Mouse (Mus musculus) lung, postnatal 0 days (tissue): ENCODE measurements around the gene Snrpd3. TPM values are rescaled to one million over a fixed set of nuclear protein-coding genes. Genes with fewer than 3 reads are reported as not detected.
A peak's percentile ranks its signal among the peaks of the same experiment; 100 is the strongest.
"Not testable (repeated sequence)": the region's sequence is repeated elsewhere in the genome, so short reads cannot be mapped to it uniquely, and the experiment has no call there.

ENCODE experiments used
- ATAC-seq: fragments of 200-750 bp; cut with Nextera tagmentation; 2 replicates; pipeline ENCODE4 v1.8.0; 2017; ENCODE audit warnings: moderate library complexity
- DNase-seq: peaks from one replicate; pipeline ENCODE4 v3.0.0-alpha.2; 2016; ENCODE audit warnings: low spot score
- H3K27ac ChIP-seq: fragments of 300-500 bp; sonication (generic); 2 replicates; pipeline ENCODE4 v1.5.1; 2014; ENCODE audit warnings: antibody characterized with exemption, mild to moderate bottlenecking, low read length, mixed read lengths
- H3K27me3 ChIP-seq: fragments of 300-500 bp; sonication (generic); replicated peaks from 2 replicates; pipeline ENCODE4 v1.6.1; 2014; ENCODE audit warnings: low read length, mixed read lengths; ENCODE audit not compliant: insufficient read depth
- H3K36me3 ChIP-seq: fragments of 300-500 bp; sonication (generic); 2 replicates; pipeline ENCODE4 v1.6.1; 2014; ENCODE audit warnings: low read length, mixed read lengths; ENCODE audit not compliant: insufficient read depth
- H3K4me1 ChIP-seq: fragments of 300-500 bp; sonication (generic); 2 replicates; pipeline ENCODE4 v1.6.1; 2014; ENCODE audit warnings: antibody characterized with exemption, low read depth, low read length, mixed read lengths; ENCODE audit not compliant: insufficient read depth
- H3K4me2 ChIP-seq: fragments of 300-500 bp; sonication (generic); replicated peaks from 2 replicates; pipeline ENCODE4 v1.6.1; 2014; ENCODE audit warnings: low read depth, mild to moderate bottlenecking, low read length, moderate library complexity, mixed read lengths
- H3K4me3 ChIP-seq: fragments of 300-500 bp; sonication (generic); 2 replicates; pipeline ENCODE4 v1.5.1; 2014; ENCODE audit warnings: low read depth, low read length
- H3K9ac ChIP-seq: fragments of 300-500 bp; sonication (generic); replicated peaks from 2 replicates; pipeline ENCODE4 v1.6.1; 2014; ENCODE audit warnings: low read depth, mild to moderate bottlenecking
- H3K9me3 ChIP-seq: fragments of 300-500 bp; sonication (generic); 2 replicates; pipeline ENCODE4 v1.6.1; 2016; ENCODE audit warnings: low read length, mixed read lengths
- CTCF ChIP-seq: IDR thresholded peaks from 2 replicates; pipeline ENCODE4 v1.5.1; 2016; ENCODE audit warnings: antibody characterized with exemption, mild to moderate bottlenecking
- EP300 ChIP-seq: IDR thresholded peaks from 2 replicates; pipeline ENCODE4 v1.6.1; 2016; ENCODE audit warnings: antibody characterized with exemption, mild to moderate bottlenecking, control low read depth
- WGBS: fragments of 180-500 bp; shearing (Covaris S2); extraction: QIAGEN DNeasy Blood & Tissue Kit; methylation state at CpG from one replicate; pipeline ENCODE4 v1.1.7; 2014; 5-methylcytosine and 5-hydroxymethylcytosine counted together
- polyA plus RNA-seq: library from polyadenylated mRNA; unstranded; fragments of >200 nt; fragmentation: Nextera tagmentation; extraction: Ambion mirVana; gene quantifications from 2 replicates; pipeline ENCODE4 v1.2.1, GENCODE M21; 2015

The Snrpd3 gene
- polyA plus RNA-seq, 1 experiment from 2014 or later, result 61.6 TPM

DNA sequence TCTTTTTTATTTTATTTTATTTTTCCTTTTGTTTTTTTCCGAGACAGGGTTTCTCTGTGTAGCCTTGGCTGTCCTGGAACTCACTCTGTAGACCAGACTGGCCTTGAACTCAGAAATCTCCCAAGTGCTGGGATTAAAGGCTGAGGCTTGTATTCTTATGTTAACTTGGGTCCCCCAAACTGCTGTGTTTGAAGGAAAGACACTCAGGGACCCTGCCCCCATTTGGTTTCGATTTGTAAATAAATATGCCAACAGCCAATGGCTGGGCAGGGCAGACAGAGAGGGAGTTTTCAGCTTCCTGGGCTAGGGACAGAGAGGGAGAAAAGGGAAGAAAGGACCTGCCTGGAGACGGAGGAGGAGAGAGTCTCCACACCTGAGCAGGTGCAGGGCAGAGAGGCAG is 17.6 kb upstream of the Snrpd3 start:
- Histone ChIP-seq H3K36me3 (0 out of 2 replicates have a peak, but pooled peaks cover 3% of the 10 kb centered on the region), H3K27ac (no peak overlapping the region), H3K4me1 (no peaks in the 10 kb centered on the region), H3K9me3 (no peaks in the 10 kb centered on the region), H3K9ac (no peak overlapping the region), H3K4me2 (no peak overlapping the region), H3K27me3 (no peaks in the 10 kb centered on the region), H3K4me3 (no peak overlapping the region)
- TF ChIP-seq EP300 (no peak), CTCF (no peak)
- DNase-seq, result no peak
- no peak for ATAC-seq
- WGBS, result 55% methylated on average over 3 of the region's 3 CpGs

DNA sequence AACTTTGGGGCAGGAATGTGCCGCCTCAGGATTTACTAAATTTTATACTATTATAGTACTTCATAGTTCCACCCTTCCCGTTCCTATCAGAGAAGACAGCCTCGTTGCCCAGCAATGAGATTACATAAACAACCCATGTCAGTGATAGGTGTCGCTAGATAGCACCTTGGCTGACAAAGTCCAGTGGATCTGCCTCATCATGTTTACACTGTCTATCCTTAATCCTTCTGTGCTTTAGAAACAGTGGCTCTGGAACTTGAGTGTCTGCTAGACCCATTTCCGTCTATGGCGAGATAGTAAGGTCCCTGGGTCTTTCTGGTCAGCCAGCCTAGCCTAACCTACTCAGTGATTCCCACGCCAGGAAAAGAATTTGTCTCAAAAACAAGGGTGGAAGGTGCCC is 17.0 kb upstream of the Snrpd3 start:
- Histone ChIP-seq H3K4me3 (no peak overlapping the region), H3K27me3 (no peaks in the 10 kb centered on the region), H3K9me3 (no peaks in the 10 kb centered on the region), H3K4me1 (no peaks in the 10 kb centered on the region; the same call in 1 of the 2 replicates), H3K4me2 (no peak overlapping the region), H3K9ac (no peak overlapping the region), H3K27ac (no peak overlapping the region), H3K36me3 (0 out of 2 replicates have a peak, but pooled peaks cover 3% of the 10 kb centered on the region)
- no peak for DNase-seq
- no peak for ATAC-seq
- 41% methylated on average over 7 of the region's 7 CpGs for WGBS
- TF ChIP-seq CTCF (no peak), EP300 (no peak)

DNA sequence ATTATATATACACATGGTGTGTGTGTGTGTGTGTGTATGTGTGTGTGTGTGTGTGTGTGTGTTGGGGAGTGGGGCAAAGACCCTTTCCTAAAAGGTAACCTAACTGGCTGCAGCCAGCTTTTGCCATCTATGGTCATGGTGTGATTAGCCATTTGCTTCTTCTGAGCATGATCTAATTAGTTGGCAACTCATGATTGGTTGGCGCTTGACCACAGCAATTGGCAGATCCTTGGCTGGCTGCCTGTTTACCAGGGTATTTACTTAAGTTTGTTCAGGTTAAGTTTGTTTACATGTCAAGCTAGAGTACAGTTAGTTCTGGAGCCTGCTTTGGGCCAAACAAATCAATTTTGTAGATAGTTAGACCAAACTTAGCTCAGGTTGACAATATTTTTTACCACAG is 15.7 kb upstream of the Snrpd3 start:
- TF ChIP-seq EP300 (no peak), CTCF (no peak)
- Histone ChIP-seq H3K9ac (no peak overlapping the region), H3K4me2 (no peak overlapping the region), H3K27me3 (no peaks in the 10 kb centered on the region), H3K4me3 (no peak overlapping the region), H3K27ac (no peak overlapping the region), H3K9me3 (no peaks in the 10 kb centered on the region), H3K36me3 (0 out of 2 replicates have a peak, but pooled peaks cover 3% of the 10 kb centered on the region), H3K4me1 (no peaks in the 10 kb centered on the region; the same call in 1 of the 2 replicates)
- ATAC-seq, result no peak
- DNase-seq, result no peak
- WGBS, result 100% methylated on average over 1 of the region's 1 CpGs

DNA sequence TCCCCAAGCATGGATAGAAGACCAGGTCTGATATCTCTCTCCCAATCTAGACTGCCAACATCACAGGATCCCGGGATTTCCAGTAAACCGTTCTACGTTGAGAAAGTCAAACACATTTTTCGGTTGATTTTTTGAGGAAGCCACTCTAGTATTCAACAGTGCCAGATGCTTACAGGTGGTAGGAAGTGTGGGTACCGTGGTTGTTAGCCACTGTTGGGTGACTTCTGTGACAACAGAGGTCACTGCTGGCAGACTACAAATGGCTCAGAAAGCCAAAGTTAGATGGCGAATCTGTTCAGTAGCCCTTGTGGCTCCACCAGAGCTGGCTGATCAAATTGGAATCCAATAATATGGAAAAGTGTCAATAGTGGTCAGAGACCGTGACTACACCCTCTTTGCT is 13.7 kb upstream of the Snrpd3 start:
- Histone ChIP-seq H3K27ac (no peak overlapping the region), H3K36me3 (peaks cover 12% of the 10 kb centered on the region; the same call in 1 of the 2 replicates), H3K9ac (no peak overlapping the region), H3K27me3 (no peaks in the 10 kb centered on the region), H3K4me2 (no peak overlapping the region), H3K4me3 (no peak overlapping the region), H3K9me3 (no peaks in the 10 kb centered on the region), H3K4me1 (no peaks in the 10 kb centered on the region; the same call in 1 of the 2 replicates)
- 88% methylated on average over 7 of the region's 7 CpGs for WGBS
- ATAC-seq (no peak), DNase-seq (no peak)
- no peak for TF ChIP-seq EP300
- TF ChIP-seq CTCF, result no peak

DNA sequence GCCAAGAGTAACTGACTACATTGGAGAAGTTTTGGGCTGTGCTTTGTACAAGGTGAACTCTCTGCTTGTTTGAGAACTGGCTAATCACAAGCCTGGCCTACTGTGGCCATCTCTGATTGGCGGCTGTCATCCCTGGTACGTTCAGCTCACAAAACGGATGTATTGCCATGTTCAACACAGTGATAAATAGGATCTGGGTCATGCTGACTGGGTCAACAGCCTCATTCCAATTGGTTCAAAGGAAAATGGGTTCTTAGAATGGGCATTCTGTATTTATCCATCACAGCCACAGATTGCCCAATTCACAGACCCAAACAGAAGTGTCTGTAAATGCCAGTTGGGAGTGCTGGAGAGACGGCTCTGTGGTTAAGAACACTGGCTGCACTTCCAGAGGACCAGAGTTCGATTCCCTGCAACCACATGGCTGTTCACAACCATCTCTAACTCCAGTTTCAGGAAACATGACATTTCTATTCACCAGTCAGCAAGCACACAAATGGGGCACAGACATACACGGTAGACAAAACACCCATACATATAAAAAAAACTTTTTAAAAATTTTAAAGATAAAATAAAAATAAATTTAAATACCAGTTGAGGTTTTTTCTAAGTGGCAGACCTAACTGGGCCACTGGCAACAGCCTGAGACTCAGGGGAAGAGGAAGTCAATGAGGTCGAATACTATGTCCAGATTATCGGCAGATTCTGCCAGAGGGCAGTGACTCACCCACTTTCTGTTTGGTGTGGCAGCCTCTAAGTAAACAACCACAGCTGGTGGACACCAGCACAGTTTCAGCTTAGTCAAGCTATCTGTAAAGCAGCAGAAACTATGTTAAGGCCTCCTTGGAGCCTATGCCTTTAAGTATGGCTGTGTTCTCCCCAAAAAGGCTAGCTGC is 12.9 kb upstream of the Snrpd3 start:
- Histone ChIP-seq H3K9me3 (no peaks in the 10 kb centered on the region), H3K4me1 (no peaks in the 10 kb centered on the region; the same call in 1 of the 2 replicates), H3K4me2 (no peak overlapping the region), H3K36me3 (peaks cover 20% of the 10 kb centered on the region; the same call in 1 of the 2 replicates), H3K9ac (no peak overlapping the region), H3K27ac (no peak overlapping the region), H3K27me3 (no peaks in the 10 kb centered on the region), H3K4me3 (no peak overlapping the region)
- WGBS, result 70% methylated on average over 8 of the region's 8 CpGs
- TF ChIP-seq EP300 (no peak), CTCF (no peak)
- peak; percentile 35 for DNase-seq
- ATAC-seq, result peak; percentile 59

DNA sequence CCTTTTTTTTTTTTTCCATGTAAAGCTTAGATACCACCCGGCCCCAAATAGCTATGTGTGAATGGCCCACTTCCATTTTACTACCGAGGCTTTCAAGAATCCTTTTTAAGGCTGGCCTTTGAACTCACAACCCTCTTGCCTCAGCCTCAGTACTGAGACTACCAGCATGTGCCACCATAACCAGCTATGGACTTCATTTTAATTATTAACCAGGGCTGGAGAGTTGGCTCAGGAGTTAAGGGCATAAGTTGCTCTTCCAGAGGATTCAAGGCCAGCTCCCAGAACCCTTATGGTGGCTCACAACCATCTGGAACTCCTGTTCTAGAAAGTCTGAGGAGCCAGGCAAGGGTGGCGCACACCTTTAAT is 12.2 kb upstream of the Snrpd3 start:
- ATAC-seq (no peak), DNase-seq (no peak)
- WGBS, result 65% methylated on average over 3 of the region's 3 CpGs
- Histone ChIP-seq H3K9ac (no peak overlapping the region), H3K4me1 (no peaks in the 10 kb centered on the region; the same call in 1 of the 2 replicates), H3K36me3 (peaks cover 27% of the 10 kb centered on the region; the same call in 1 of the 2 replicates), H3K4me2 (no peak overlapping the region), H3K4me3 (no peak overlapping the region), H3K27me3 (no peaks in the 10 kb centered on the region), H3K9me3 (no peaks in the 10 kb centered on the region), H3K27ac (no peak overlapping the region)
- TF ChIP-seq EP300 (no peak), CTCF (no peak)

DNA sequence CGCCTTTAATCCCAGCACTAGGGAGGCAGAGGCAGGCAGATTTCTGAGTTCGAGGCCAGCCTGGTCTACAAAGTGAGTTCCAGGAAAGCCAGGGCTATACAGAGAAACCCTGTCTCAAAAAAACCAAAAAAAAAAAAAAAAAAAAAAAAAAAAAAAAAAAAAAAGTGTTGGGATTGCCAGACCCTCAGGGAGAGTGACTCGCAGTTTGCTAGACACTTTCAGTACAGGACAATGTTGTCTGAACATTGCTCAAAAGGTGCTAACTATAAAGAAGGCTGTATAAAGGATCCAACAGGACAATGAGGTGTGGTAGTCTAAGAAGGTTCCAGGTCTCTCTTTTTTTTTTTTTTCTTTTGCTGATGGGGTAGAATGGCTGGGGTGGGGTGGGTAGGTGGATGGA is 11.4 kb upstream of the Snrpd3 start:
- not testable (repeated sequence) for DNase-seq, H3K4me1 ChIP-seq, H3K4me2 ChIP-seq, H3K27me3 ChIP-seq, ATAC-seq, H3K9ac ChIP-seq, H3K27ac ChIP-seq, H3K4me3 ChIP-seq, H3K9me3 ChIP-seq
- 86% methylated on average over 3 of the region's 3 CpGs for WGBS
- peaks cover 35% of the 10 kb centered on the region; the same call in 1 of the 2 replicates for H3K36me3 ChIP-seq
